Mouse (Mus musculus) C2C12 (cell line): Measurements from ENCODE around the gene Tmem79.

ENCODE experiments used
- CEBPB ChIP-seq: IDR thresholded peaks from one replicate; pipeline ENCODE4 v1.6.1; 2011; ENCODE audit warnings: low read depth, mild to moderate bottlenecking, control low read depth, moderate library complexity
- CTCF ChIP-seq: IDR thresholded peaks from one replicate; pipeline ENCODE4 v1.5.1; 2011; ENCODE audit not compliant: control insufficient read depth, insufficient read depth, insufficient read length
- USF1 ChIP-seq: IDR thresholded peaks from one replicate; pipeline ENCODE4 v1.6.1; 2011; ENCODE audit warnings: low read depth, mild to moderate bottlenecking, control low read depth, moderate library complexity

- no peak for TF ChIP-seq CTCF
- TF ChIP-seq USF1, result no peak
- TF ChIP-seq CEBPB, result no peak
These were observed 1.5 kb upstream of the Tmem79 start for GRCm38 (mm10) chr3:88337367-88338020.
